Mouse (Mus musculus): Measurements from ENCODE around the gene Kcnn3.

DNA sequence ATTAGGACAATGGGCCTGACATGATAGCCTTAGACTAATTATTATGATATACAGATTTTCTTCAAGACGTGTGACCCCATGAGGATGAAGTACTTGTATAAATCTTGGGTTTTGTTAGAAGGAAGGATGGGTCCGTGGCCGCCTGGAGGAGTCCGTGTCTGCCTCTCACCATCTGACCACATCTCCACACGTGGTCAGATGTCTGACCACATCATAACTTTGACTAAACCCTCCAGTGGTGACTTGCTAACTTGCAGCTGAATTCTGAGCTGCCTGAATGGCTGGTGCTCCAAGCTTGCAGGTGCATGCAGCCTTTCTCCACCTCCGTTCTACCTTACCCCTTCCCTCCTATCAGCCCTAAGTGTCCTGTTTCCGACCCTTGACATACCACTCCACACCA is 17.4 kb upstream of the Kcnn3 start:
- no peak for TF ChIP-seq CTCF (IDR thresholded peaks at IDR 0.05; ENCODE audit: low read depth, low read length)
- no peak for TF ChIP-seq POLR2A (IDR thresholded peaks at IDR 0.05; ENCODE audit: borderline replicate concordance, low read depth, low read length)
